Mouse (Mus musculus): Measurements from ENCODE around the gene Pbxip1. TPM values are rescaled to one million over a fixed set of nuclear protein-coding genes. Genes with fewer than 3 reads are reported as not detected.

Pbxip1 gene
- total RNA-seq (2021) = 10 to 100 TPM; 37.7 to 41.2 TPM
- long read RNA-seq, partial matches to known transcripts = 12 of 35 reads
- long read RNA-seq, other reads (novel, unspliced or antisense) = 23 of 35 reads

DNA sequence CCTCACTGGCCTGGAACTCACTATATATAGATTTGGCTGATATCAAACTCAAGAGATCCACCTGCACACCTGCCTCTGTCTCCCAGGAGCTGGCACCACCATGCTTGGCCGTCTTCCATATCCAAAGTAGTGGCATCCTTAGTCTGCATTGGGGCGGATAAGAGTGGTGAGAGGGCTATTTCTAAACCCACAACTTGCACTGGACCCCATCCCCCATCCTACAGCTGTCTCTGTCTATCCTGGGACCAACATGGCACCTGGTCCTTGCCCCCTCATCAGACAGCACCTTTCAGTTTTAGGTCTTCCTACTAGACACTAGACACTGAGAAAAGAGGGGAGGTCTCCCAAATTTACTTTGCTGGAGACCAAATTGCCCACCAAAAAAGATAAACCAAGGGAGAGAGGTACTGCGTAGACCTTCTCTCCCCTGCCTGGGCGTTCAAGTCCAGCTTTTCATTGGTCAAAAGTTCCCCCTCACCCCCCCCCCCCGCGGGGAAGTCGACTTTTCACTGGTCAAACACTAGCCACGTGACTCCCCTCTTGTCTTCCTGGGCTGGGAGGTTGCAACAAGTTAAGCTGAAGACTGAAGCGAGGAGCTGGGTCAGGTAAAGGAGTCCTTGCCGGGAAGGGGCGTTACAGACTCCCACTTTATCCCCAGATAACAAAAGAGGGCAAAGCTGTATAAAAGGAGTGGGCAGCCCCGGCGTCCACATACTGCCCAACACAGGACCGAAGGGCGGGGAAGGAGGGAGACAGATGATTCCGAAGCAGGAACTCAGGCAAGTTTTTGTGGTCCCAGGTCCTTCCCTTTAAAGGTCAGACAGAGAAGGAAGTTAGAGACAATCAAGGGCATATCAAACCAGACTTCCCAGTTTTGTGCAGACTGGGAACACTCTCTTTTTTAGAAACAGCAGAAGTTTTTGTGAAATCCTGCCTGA is at the start of gene Pbxip1:
Gene Pbxip1, plus strand, starts transcription at position 531 of the 938 bp plus-strand sequence.
- no peak for DNase-seq (ENCODE audit: low spot score in 2 of 2)

DNA sequence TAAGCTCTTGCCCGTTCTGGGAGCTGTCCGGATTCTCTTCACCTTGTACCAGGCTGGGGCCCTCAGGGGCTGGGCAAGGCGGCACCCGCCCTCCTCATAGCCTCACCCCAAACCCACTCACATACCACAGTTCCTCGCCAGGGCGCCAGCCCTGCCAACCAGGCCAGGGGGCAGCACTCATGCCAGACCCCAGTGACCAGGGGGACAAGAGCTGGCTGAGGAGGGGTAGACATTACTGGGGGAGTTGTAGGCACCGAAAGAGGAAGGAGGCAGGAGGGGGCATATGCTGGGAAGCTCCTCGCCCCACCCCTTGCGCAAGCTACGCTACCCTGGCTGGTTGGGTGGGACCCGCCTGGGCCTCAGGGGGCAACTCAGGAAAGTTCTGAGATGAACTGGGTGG is 48.9 kb upstream of the Pbxip1 start:
- no peak for DNase-seq (ENCODE audit: low spot score in 2 of 2)

DNA sequence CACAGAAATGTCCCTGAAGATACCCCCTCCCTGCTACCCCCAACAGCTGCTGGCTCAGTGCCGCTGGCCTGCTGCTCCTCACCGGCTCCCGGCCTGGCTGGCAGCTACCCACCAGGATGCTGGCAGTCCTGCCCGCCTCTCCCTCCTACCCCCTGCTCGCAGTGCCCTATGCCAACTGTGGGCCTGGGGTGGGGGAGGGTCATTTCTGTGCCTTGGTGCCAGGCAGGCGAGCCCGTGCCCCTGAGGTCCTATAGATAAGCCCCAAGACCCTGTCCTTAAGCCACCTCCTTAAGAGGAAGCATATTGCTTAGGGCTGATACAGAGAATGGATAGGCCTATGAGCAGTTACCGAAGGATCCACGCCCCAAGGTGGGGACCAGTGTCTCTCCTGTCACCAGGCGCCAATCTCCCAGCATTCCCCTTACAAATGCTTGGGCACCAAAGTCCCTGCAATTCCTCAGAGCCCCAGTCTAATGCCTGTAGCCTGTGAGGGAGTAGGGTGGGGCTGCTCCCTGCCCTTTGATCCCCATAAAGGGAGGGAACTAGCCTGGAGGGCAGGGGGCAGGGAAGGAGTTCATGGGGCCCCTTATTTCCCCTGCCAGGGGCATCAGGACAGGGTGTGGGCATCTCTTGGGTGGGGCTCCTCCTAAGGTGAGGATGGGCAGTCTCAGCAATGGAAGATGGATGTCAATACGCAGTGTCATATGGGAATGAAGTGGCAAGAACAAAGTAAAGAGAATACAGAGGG is 48.2 kb upstream of the Pbxip1 start:
- no peak for DNase-seq (ENCODE audit: low spot score in 2 of 2)

DNA sequence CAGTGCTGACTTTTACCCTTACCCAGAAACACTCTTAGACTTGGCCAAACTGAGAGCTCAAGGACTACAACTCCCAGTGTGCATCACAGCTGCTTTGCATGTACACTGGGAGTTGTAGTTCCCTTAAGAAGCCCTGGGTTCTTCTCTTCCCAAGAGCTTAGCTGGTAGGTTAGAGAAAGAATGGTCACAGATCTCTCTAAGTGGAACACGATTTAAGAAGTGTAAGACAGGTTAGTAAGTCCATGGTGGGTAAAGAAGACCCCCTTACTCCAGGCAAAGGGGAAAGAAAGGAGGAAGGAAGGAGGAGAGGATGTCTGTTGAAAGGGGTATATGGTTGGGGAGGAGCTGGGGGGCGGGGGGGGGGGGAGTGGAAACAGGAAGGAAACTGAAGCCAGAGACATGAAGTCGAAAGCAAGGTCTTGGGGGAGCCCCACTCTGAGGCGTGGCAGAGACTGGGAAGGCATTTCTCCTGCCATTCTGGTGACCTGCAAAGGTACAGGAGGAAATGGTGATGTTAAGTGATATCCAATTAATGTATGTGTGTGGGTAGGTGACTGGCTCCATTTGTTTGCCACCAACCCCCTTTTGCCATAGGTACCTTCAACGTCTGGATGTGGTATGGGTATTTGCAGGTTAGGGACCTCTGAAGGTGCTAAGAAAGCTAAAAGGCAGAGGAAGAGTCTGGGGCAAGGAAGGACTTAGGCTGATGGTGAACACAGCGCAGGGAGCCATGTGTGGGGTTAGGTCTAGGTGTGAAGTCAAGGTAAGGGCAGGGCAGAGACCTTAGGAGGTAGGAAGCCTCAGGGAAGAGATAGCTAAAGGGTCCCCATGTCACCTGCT is 47.4 kb upstream of the Pbxip1 start:
- DNase-seq (ENCODE audit: low spot score in 2 of 2) = peak in 1 of 2 experiments; percentile 57

DNA sequence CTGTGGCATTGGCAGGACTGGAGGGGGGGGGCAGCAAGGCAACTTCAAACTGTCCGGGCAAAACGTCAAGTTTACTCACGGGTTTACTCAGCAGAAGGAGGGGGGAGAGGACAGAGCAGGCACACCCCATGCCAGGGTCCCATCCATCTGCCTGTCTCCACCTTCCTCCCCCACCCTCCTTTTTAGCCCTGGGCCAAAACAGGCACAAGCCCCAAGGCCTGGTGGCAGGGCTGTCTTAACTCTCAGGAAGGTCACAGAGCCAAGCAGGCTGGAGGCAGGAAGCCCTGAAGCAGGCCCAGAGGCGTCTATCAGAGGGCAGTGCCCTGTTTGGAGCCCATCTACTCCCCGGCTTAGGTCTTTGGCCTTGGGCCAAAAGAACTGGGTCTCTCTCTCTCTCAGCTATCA is 46.4 kb upstream of the Pbxip1 start:
- no peak for DNase-seq (ENCODE audit: low spot score in 2 of 2)

DNA sequence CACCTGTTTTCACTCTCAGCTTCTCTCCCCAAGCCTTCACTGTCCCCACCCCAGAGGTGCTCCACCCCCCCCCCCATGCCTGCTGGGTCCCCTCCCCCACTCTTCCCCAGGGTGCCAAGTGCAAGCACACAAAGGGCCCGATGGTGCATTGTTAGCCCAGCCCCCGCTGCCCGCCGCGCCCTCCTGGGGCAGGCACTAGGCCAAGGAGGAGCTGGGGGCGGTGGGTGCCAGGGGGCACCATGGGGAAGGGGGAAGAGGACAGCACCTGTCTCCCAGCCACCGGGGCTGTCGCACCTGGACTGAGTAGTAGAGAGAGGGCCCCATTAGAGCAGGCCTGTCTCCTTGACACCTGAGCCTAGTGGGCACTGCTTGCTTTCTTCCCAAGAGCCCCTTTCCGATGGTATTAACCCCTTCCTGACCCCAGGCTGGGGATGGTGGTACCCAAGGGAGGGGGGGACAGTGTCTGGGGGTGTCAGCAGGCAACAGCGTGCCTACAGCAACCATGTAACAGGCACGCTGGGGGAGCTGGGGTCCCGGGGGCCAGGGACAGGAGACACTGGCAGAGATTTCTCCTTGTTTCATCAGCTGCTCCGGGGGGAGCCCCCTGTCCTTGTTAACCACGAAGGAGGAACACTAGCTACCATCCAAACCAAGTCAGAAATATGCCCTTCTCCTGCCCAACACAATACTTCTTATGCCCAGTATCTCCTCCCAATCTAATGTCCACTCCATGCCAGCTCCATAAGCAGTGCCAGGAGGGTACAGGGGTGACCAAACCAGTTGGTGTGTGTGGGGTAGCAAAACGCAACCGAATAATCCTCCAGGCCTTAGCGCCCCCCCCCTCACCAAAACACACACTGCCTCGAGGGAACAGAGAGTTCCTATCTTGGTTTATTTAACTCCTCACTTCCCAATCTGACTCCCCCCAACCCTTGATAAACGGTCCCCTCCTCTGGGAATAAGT is 45.5 kb upstream of the Pbxip1 start:
- no peak for DNase-seq (ENCODE audit: low spot score in 2 of 2)

DNA sequence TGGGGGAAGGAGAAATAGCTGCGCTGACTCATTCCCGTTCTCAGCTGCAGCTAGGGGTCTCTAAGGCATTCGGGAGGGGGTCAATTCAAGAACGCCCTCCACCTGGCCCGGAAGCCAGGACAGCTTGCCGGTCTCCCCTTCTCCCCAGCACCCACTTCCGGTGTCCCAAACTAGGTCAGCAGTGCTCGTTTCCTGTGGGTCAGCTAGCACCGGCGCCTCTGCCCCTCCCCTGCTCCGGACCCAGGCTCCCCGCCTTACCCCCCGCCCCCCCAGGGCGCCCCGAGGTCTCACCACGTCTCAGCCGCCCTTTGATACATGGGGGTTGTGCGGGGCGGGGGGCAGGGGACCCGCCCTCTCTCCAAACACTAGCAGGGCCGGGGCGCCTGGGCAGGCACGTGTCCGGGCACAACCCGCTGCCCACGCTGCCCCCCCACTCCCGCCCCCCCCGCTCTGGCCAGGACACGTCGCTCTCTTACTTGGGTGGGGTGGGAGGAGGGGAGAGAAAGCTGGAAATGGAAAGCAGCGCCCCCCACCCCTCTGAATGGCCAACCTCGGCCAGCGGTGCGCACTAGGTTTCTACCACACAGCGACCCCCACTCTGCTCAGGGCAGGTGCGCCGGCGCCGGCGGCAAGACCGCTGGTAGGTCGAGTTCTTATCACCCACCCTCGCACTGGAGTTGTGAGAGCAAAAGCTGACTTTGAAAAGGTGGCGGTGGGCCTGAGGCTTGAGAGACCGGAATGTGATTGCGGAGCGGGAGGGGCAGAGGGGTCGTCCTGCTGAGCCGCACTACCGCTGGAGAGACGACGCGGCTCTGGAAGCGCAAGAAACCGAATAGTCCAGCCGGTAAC is 44.6 kb upstream of the Pbxip1 start:
- no peak for DNase-seq (ENCODE audit: low spot score in 2 of 2)

DNA sequence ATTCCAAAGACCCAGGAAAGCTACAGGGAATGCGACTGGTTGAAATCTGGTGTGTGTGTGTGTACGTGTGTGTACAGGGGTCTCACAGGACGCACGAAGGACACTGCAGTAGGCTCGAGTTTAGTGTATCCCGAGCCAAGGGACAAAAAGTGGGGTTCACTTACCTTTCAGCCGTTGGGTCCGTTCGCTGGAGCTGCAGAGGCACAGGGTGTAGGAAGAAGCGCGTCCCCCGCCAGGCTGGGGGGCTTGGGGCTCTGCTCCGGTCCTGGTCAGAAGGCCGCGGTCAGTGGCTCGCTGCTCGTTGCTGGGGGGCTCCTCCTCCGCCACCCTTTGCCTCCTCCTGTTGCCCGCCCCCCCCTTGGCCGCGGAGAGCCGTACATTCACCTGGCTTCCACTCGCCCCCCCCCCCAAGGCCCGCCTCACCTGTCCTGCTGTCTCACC is 43.6 kb upstream of the Pbxip1 start:
- DNase-seq (ENCODE audit: low spot score in 2 of 2) = no peak

DNA sequence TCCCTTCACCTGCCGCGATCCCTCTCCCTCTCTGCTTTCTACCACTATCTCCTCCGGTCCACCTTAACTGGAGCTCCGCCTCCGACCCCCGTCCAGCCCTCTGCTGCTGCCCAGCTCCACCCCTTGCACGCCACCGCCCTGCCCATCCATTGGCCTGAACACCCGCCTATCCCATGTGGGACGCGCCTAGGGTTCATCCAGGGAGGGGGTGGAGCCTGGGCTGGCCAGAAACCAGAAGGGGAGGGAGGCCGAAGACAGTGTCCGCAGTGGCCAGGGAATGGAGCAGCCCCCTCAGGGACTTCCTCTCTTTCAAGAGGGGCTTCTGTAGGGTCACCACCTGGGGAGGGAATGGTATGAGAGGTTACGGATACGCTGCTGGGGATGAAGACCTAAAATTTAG is 42.9 kb upstream of the Pbxip1 start:
- DNase-seq (ENCODE audit: low spot score in 2 of 2) = peak; percentile 90 to 95

DNA sequence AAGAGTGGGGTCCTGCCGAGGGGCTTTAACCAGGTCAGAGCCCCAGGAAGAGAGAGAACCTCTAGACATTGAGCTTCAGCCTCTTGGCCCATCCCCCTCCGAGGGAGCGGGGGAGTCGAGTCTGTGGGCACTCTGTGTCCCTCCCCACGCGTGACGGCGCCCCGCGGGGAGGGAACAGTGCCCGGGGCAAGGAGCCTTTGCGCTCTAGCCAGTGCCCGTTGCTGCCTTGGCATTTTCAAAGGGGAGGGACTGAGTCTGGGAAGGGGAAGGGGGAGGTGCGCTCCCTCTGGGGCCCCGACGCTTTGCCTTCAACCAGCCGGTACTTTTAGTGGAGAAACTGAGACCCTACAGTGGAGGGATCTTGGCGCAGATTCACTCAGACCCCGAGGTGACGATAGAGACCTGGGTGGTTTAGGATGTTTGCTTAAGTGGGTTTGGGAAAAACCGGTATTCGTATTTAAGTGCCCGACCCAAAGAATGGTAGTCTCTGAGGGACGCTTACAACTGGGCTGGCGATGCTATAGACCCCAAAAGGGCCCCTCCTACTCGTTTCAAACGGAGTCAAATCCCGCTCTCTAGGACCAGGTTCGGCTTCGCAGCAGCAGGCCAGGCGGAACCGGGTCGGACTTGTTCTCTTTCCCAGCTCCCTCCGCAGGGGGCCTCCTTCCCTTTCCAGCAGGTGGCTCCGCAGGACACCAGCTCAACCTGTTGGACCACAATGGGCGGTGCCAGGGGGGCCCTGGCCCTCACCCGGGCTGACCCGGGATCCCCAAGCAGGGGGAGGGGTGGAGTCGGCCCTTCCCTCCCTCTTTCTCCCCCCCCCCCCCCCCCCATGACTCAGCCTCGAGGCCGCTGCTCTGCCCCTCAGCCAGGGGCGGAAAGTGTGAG is 42.3 kb upstream of the Pbxip1 start, which contains the start of gene Zbtb7b:
Gene Zbtb7b, minus strand, starts transcription at position 771 of the 888 bp plus-strand sequence.
- peak in 1 of 2 experiments; percentile 61 for DNase-seq (ENCODE audit: low spot score in 2 of 2)

DNA sequence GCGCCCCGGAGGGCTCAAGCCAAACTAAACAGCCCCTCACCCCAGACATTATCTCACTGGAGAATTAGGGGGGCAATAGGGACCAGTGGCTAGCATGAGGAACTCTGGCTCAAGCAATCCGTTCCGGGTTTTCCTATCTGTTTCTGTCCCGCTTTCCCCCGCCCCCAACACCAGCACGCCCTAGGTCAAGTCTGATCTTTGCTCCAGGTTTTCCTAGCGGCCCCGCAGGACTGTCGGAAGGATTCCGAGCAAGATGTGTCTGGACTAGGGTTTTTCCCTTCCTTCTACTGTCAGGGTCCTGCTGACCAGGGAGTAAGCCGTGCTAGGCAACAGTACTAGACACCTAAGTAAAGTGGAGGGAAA is 41.6 kb upstream of the Pbxip1 start:
- DNase-seq (ENCODE audit: low spot score in 2 of 2) = peak in 1 of 2 experiments; percentile 64

DNA sequence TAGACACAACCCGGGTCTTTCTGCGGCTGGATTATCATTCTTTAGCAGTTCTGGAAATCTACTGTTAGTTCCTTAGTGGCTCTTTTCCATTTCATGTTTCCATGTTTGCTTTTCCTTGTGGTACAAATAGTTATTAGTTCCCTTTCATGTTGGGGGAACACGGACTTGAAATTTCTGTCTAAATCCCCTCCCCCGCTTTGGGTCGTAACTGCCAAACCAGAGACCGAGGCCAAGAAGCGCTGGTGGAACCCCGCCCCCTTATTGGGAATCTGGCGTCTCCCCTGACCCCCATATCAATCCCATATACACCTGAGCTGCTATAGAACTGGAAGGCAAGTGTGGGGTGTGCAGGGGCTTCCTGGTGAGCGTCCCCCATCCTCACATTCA is 41.1 kb upstream of the Pbxip1 start:
- no peak for DNase-seq (ENCODE audit: low spot score in 2 of 2)

DNA sequence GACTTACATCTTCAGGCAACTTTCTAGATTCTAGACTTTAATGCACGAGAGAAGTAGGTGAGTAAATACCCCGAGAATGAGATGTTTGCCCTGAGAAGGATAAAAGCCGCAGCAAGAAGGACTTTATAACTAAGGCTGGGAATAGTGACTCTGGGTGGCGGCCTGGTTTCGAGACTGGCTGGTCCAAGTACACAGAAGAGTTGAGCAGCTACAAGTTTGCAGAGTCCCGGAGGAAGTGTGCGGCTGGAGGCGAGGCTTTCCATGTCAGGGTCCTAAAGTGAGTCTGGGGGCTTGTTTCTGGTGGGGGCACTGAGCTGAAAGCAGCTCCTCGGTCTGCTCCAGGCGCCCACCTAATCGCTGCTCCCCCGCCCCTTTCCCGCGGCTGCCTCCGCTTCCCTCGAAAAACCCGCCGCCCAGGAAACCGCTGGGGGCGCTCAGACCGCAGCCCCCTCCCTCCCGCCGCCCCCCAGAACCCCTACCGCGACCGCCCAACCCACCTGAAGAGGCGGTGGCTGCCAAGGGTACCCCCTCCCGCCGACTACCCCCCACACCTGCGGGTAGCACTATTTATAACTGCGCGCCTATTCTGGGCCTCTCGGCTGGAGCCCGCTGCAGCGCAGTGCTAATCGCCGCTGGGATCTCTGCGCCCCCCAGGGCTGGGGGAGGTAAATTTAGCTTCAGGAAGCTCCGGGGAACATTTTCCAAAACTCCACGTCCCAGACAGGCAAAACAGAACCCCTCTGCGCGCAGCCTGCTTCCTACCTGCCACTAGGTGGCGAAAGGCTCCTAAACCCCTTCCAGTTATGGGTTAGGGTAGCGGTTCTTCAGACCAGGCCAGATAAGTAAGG is 40.5 kb upstream of the Pbxip1 start:
- peak in 1 of 2 experiments; percentile 62 for DNase-seq (ENCODE audit: low spot score in 2 of 2)

DNA sequence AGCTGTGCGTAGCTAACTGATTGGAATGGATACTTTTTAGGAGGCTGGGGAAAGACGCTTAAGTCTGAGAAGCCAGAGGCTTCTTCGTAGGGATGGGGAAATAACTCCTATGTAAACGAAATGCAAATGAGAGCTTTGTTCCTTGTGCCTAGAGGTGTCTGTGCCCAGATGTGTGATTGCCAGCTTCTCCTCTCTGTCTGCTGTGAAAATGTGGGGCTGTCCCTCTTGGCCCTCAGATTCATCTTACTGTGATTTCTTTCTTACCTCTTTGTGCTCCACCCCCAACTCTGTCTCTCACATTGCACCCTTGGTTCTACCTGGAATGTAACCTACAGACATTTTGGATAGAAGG is 39.9 kb upstream of the Pbxip1 start:
- no peak for DNase-seq (ENCODE audit: low spot score in 2 of 2)

DNA sequence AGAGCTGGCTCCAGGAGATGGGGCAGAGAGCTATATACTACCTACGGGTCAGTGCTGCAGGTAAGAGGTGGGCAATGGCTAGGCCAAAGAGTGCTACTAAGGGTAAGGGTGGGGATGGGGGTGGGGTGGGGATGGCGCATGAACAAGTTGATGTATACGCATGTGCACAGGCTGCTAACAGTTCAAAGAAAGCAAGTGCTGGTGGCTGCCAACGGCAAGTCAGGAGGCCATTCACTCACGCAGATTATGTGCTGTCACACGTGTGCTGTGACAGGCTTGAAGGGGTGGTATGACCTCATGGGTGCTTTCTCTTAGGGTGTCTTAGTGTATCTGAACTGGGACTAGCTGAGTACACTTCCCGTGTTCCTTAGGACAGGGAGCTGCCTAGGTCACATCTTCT is 35.2 kb upstream of the Pbxip1 start:
- DNase-seq (ENCODE audit: low spot score in 2 of 2) = no peak

DNA sequence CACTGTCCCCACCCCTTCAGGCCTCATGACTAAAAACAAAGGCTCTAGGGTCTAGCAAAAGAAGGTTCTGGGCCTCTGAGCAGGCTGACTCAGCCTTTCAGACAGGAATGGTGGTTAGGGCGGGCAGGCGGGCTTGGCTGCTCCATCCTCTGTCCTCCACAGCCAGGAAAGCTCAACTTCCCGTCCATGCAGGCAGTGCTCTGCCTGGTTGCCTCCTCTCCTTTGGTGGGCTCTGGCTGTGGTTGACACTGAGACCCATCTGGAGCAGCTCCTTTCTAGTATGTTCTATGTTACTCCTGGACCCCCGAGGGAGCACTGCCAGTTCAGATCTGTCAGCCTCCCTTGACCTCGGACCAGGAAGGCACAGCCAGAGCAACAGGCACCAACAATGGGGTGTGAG is 33.8 kb upstream of the Pbxip1 start, which contains the start of gene Lenep:
Gene Lenep, minus strand, starts transcription at position 101 of the 400 bp plus-strand sequence.
- no peak for DNase-seq (ENCODE audit: low spot score in 2 of 2)

DNA sequence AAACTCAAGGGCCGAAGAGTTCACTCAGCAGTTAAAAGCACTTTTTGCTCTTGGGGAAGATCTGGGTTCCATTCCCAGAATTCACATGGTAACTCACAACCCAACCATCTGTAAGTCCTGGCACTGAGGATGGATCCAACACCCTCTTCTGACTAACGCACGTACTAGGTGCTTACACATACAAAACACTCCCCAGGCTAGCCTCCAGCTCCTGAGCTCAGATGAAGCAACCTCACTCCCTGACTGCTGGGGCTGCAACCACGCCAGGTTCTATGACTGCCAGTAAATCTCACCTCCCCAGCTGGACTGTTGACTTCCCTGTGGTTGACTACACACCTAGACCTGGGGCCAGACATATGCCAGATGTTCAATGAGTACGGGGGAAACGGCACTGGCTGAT is 29.6 kb upstream of the Pbxip1 start:
- DNase-seq (ENCODE audit: low spot score in 2 of 2) = no peak

Data from layer of hippocampus, adult 18-20 months (tissue).